Mouse (Mus musculus): ENCODE results near the gene Rab8b.

Gene Rab8b

GRCm38 (mm10) chr9:66919382-66919971 lies at the start of gene Rab8b:
TSS of gene Rab8b (minus strand) at chr9:66919687.
- H3K36me3 ChIP-seq (ENCODE audit: control insufficient read depth, insufficient read depth, low read length, poor library complexity, severe bottlenecking), result no peaks in the 10 kb centered on the region
- DNase-seq (ENCODE audit: low read depth, low spot score), result peak; percentile 96
- no peaks in the 10 kb centered on the region for H3K27me3 ChIP-seq (ENCODE audit: control insufficient read depth, insufficient read depth, low read length, poor library complexity, severe bottlenecking)

GRCm38 (mm10) chr9:66967492-66967891 lies 48.0 kb upstream of the Rab8b start:
- H3K36me3 ChIP-seq (ENCODE audit: control insufficient read depth, insufficient read depth, low read length, poor library complexity, severe bottlenecking), result peaks cover 8% of the 10 kb centered on the region
- no peak for DNase-seq (ENCODE audit: low read depth, low spot score)

GRCm38 (mm10) chr9:66961478-66961877 lies 42.0 kb upstream of the Rab8b start:
- DNase-seq (ENCODE audit: low read depth, low spot score), result no peak

More at GRCm38 (mm10) chr9:66967492-66967891, 48.0 kb upstream of the Rab8b start:
- H3K27me3 ChIP-seq (ENCODE audit: control insufficient read depth, insufficient read depth, low read length, poor library complexity, severe bottlenecking), result no peaks in the 10 kb centered on the region; the same call in 1 of the 2 replicates

GRCm38 (mm10) chr9:66957451-66957850 lies 38.0 kb upstream of the Rab8b start:
- Histone ChIP-seq H3K36me3 (ENCODE audit: control insufficient read depth, insufficient read depth, low read length, poor library complexity, severe bottlenecking) (peaks cover 4% of the 10 kb centered on the region; the same call in 1 of the 2 replicates), H3K27me3 (ENCODE audit: control insufficient read depth, insufficient read depth, low read length, poor library complexity, severe bottlenecking) (no peaks in the 10 kb centered on the region)
- DNase-seq (ENCODE audit: low read depth, low spot score), result no peak

More at GRCm38 (mm10) chr9:66961478-66961877, 42.0 kb upstream of the Rab8b start:
- no peaks in the 10 kb centered on the region for H3K36me3 ChIP-seq (ENCODE audit: control insufficient read depth, insufficient read depth, low read length, poor library complexity, severe bottlenecking)
- H3K27me3 ChIP-seq (ENCODE audit: control insufficient read depth, insufficient read depth, low read length, poor library complexity, severe bottlenecking), result no peaks in the 10 kb centered on the region

- no peak for DNase-seq (ENCODE audit: low read depth, low spot score)
- H3K36me3 ChIP-seq (ENCODE audit: control insufficient read depth, insufficient read depth, low read length, poor library complexity, severe bottlenecking), result peaks cover 7% of the 10 kb centered on the region; the same call in 1 of the 2 replicates
Measured at GRCm38 (mm10) chr9:66952886-66953285, 33.4 kb upstream of the Rab8b start.

GRCm38 (mm10) chr9:66952321-66952720 lies 32.8 kb upstream of the Rab8b start:
- H3K27me3 ChIP-seq (ENCODE audit: control insufficient read depth, insufficient read depth, low read length, poor library complexity, severe bottlenecking), result no peaks in the 10 kb centered on the region
- peaks cover 9% of the 10 kb centered on the region; the same call in 1 of the 2 replicates for H3K36me3 ChIP-seq (ENCODE audit: control insufficient read depth, insufficient read depth, low read length, poor library complexity, severe bottlenecking)
- DNase-seq (ENCODE audit: low read depth, low spot score), result no peak

More at GRCm38 (mm10) chr9:66952886-66953285, 33.4 kb upstream of the Rab8b start:
- H3K27me3 ChIP-seq (ENCODE audit: control insufficient read depth, insufficient read depth, low read length, poor library complexity, severe bottlenecking), result no peaks in the 10 kb centered on the region

GRCm38 (mm10) chr9:66948536-66948935 lies 29.0 kb upstream of the Rab8b start:
- no peak for DNase-seq (ENCODE audit: low read depth, low spot score)
- no peaks in the 10 kb centered on the region for H3K27me3 ChIP-seq (ENCODE audit: control insufficient read depth, insufficient read depth, low read length, poor library complexity, severe bottlenecking)
- peaks cover 8% of the 10 kb centered on the region for H3K36me3 ChIP-seq (ENCODE audit: control insufficient read depth, insufficient read depth, low read length, poor library complexity, severe bottlenecking)

- H3K27me3 ChIP-seq (ENCODE audit: control insufficient read depth, insufficient read depth, low read length, poor library complexity, severe bottlenecking), result no peaks in the 10 kb centered on the region
Measured at GRCm38 (mm10) chr9:66945647-66946641, 26.5 kb upstream of the Rab8b start, which contains the start of gene Rps27l. TSS of gene Rps27l (plus strand) at chr9:66946086.

GRCm38 (mm10) chr9:66945161-66945560 lies 25.7 kb upstream of the Rab8b start:
- Histone ChIP-seq H3K27me3 (ENCODE audit: control insufficient read depth, insufficient read depth, low read length, poor library complexity, severe bottlenecking) (no peaks in the 10 kb centered on the region), H3K36me3 (ENCODE audit: control insufficient read depth, insufficient read depth, low read length, poor library complexity, severe bottlenecking) (peaks cover 8% of the 10 kb centered on the region)
- peak; percentile 12 for DNase-seq (ENCODE audit: low read depth, low spot score)

More at GRCm38 (mm10) chr9:66945647-66946641, 26.5 kb upstream of the Rab8b start, which contains the start of gene Rps27l:
- peaks cover 8% of the 10 kb centered on the region for H3K36me3 ChIP-seq (ENCODE audit: control insufficient read depth, insufficient read depth, low read length, poor library complexity, severe bottlenecking)
- peak; percentile 96 for DNase-seq (ENCODE audit: low read depth, low spot score)

- H3K36me3 ChIP-seq (ENCODE audit: control insufficient read depth, insufficient read depth, low read length, poor library complexity, severe bottlenecking), result no peaks in the 10 kb centered on the region
- peak; percentile 87 for DNase-seq (ENCODE audit: low read depth, low spot score)
- H3K27me3 ChIP-seq (ENCODE audit: control insufficient read depth, insufficient read depth, low read length, poor library complexity, severe bottlenecking), result no peaks in the 10 kb centered on the region
Measured at GRCm38 (mm10) chr9:66938836-66939235, 19.3 kb upstream of the Rab8b start.

- no peak for DNase-seq (ENCODE audit: low read depth, low spot score)
- no peaks in the 10 kb centered on the region for H3K27me3 ChIP-seq (ENCODE audit: control insufficient read depth, insufficient read depth, low read length, poor library complexity, severe bottlenecking)
- no peaks in the 10 kb centered on the region for H3K36me3 ChIP-seq (ENCODE audit: control insufficient read depth, insufficient read depth, low read length, poor library complexity, severe bottlenecking)
Measured at GRCm38 (mm10) chr9:66937507-66937906, 18.0 kb upstream of the Rab8b start.

- DNase-seq (ENCODE audit: low read depth, low spot score), result no peak
- no peaks in the 10 kb centered on the region for H3K36me3 ChIP-seq (ENCODE audit: control insufficient read depth, insufficient read depth, low read length, poor library complexity, severe bottlenecking)
- no peaks in the 10 kb centered on the region for H3K27me3 ChIP-seq (ENCODE audit: control insufficient read depth, insufficient read depth, low read length, poor library complexity, severe bottlenecking)
Measured at GRCm38 (mm10) chr9:66933869-66934808, 14.7 kb upstream of the Rab8b start.

GRCm38 (mm10) chr9:66930351-66930750 lies 10.9 kb upstream of the Rab8b start:
- no peak for DNase-seq (ENCODE audit: low read depth, low spot score)
- no peaks in the 10 kb centered on the region; the same call in 1 of the 2 replicates for H3K36me3 ChIP-seq (ENCODE audit: control insufficient read depth, insufficient read depth, low read length, poor library complexity, severe bottlenecking)
- H3K27me3 ChIP-seq (ENCODE audit: control insufficient read depth, insufficient read depth, low read length, poor library complexity, severe bottlenecking), result no peaks in the 10 kb centered on the region
